Mouse (Mus musculus) brown adipose tissue, adult 24 weeks (tissue): ENCODE results near the gene Copa. TPM values are rescaled to one million over a fixed set of nuclear protein-coding genes. Genes with fewer than 3 reads are reported as not detected.

Experiments used
- H3K27ac ChIP-seq: fragments of 200-500 bp; replicated peaks from 2 replicates; pipeline ENCODE4 v1.5.1; 2012; ENCODE audit warnings: low read depth, mild to moderate bottlenecking, low read length
- H3K4me1 ChIP-seq: fragments of 200-500 bp; 2 replicates; pipeline ENCODE4 v1.6.1; 2012; ENCODE audit warnings: low read length, mixed read lengths; ENCODE audit not compliant: control insufficient read depth, insufficient read depth, insufficient read length
- H3K4me3 ChIP-seq: fragments of 200-500 bp; 2 replicates; pipeline ENCODE4 v1.5.1; 2012; ENCODE audit warnings: low read depth, mild to moderate bottlenecking, low read length, moderate library complexity; ENCODE audit not compliant: insufficient read depth
- polyA plus RNA-seq: library from polyadenylated mRNA; stranded (reverse); fragments of >200 nt; gene quantifications from 2 replicates; pipeline ENCODE4 v1.2.4, GENCODE M21; 2012; ENCODE audit not compliant: missing spikeins, insufficient read depth, insufficient read length

The Copa gene
- polyA plus RNA-seq, 1 experiment: 73.4 TPM

DNA sequence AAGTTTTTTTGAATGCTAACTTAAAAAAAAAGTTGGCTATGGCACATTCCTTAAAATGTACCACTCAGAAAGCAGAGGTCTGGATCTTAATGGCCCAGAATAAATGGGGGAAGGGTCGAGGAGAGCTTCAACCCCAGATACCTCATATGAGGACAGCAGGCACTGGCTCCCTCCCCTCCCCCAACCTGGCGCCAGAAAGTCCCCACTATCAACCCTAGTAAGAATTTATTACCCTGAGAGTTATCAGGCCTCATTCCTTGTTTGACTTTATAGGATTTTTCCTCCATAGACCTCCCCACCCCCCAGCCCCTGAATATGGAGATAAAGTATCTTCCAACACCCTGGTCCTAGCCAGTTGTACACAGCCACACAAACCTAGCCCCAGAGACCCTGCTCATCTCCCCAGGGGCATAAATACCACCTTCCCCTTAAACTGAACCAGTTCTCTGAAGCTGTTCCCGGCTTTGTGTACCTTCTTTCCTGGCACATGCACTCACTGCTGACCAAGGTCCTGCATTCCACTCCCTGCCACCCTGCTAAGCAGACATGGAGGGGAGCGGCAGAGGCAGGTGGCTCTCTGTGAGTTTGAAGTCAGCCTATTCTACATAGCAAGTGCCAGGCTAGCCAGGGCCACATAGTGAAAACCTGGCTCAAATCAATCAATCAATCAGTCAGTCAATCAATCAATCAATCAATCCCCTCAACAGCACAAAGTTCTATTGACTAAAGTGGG lies 18.9 kb upstream of the Copa start:
- no peak overlapping the region for H3K4me3 ChIP-seq
- no peaks in the 10 kb centered on the region for H3K4me1 ChIP-seq
- no peak overlapping the region for H3K27ac ChIP-seq

DNA sequence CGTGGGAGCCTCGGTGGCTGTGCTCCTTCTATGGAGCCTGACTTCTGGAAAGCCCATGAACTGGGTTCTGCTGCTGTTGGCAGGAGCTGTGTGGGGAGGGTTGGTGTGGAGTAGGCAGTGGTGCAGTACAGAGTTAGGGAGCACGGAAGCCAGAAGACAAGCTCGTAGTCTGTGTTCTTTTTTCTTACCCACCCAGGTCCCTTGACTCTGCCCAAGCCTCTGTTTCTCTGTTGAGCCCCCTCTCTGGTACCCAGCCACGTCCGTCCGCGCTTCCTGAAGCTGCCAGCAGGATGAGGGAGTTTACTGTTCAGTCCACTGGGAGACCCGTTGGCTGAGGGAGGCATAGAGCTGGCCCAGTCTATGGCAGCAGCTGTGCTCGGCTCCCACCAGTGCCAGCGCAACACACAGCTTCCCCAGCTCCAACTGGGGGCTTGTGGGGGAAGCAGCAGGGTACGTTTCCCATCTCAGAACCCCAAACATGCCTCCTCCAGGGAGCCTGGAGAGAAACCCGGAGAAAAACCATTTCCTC lies 17.7 kb upstream of the Copa start:
- Histone ChIP-seq H3K4me1 (no peaks in the 10 kb centered on the region), H3K4me3 (no peak overlapping the region), H3K27ac (no peak overlapping the region)

DNA sequence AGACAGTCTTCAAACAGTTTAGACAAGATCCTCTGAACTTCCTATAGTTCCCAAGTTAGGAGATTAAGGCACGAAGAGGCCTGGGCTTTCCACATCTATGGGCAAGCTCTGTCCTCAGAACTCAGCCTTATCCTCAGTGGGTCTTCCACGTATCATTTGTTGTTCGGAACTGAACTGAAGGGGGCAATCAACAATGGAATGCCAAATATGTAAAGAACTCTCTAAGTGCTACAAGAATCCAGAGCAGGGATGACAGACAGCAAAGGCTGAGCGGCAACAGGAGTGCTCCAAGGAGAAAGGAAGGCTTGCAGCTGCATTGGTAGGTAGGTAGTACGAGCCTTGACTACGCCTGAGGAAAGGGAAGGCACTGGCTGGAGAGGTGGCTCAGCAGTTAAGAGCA lies 12.1 kb upstream of the Copa start:
- no peaks in the 10 kb centered on the region for H3K4me1 ChIP-seq
- H3K4me3 ChIP-seq: no peak overlapping the region
- no peak overlapping the region for H3K27ac ChIP-seq

DNA sequence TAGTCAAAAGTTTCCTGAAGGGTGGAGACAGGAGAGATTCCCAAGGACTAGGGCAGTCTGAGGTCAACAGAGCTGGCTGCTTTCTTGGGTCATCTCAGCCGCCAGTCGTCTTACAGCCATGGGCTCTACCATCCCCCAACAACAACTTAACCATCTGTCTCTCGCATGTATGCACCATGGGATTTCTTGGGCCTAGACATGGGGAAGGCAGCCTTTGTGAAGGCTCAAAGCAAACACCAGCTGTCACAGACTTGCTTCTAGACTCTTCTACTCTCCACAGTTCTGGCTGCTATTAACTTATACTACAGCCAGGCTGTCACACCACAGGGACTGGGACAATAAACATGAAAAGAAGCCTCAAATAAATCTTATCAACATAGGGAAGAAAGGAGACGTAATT lies 10.8 kb upstream of the Copa start:
- H3K4me3 ChIP-seq: no peak overlapping the region
- H3K27ac ChIP-seq: no peak overlapping the region
- no peaks in the 10 kb centered on the region for H3K4me1 ChIP-seq

DNA sequence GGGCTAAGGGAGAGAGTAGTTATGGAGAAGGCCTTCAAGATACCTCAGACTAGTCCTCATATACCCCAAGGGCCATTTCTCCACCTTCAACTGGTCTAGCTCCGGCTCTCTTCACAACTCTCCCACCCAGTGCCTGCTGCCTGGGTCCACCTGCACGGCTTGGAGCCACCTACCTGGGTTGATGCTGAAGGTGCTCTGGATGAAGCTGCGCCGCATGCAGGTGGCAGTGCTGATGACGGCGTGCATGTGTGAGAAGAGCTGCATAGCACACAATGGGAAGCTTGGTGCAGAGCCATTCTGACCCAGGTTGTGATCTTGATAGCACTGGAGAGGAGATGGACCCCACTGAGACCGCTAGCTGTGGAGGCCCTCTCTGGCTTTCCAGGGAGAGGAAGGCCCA lies 9.7 kb upstream of the Copa start:
- Histone ChIP-seq H3K4me3 (no peak overlapping the region), H3K27ac (no peak overlapping the region), H3K4me1 (no peaks in the 10 kb centered on the region)

DNA sequence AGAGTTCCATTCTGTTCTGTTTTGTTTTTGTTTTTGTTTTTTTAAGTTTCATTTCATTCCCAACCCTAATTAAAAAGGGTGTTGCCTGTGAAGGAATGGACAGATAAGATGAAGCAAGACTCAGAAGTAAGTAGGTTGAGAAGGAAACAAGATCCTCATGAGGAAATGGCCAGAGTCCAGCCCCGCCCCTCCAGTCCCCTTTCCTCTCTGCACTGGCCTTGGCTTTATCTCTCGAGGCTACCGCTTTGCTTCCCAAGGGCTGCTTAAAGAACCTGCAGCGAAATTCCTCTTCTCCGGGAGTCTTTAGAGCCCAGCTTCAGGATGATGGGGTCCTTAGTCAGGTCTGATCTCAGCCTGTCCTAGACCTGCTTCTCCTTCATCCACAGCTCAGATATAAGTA lies 4.3 kb upstream of the Copa start:
- no peak overlapping the region for H3K27ac ChIP-seq
- no peak overlapping the region for H3K4me3 ChIP-seq
- 0 out of 2 replicates have a peak, but pooled peaks cover 2% of the 10 kb centered on the region for H3K4me1 ChIP-seq

DNA sequence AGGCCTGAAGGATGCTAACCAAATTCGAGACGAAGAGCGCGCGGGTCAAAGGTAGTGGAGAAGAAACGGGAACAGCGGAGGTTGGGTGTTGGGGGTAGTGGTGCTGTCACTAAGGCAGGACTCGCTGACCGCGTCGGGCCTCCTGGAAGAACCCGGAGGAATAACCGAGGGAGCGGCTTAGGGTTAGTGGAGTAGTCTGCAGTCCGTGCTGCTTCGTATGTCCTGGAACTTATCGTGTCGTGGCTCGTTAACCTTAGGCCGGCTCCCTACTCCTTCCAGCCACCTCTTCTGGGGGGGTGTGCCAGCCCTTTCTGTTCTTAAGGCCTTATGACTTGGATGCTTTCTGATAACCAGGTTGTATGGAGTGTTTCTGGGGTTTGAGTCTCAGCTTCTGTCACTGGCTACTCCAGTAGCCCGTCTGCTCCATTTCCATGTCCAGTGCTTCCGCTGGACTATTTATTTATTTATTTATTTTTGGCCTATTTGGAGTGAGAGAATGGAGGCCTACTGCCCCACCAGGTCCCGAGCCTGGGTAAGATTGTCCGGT lies 643 bp downstream of the Copa start:
- H3K27ac ChIP-seq: peak overlapping the region; percentile 67
- peaks cover 5% of the 10 kb centered on the region; the same call in 1 of the 2 replicates for H3K4me1 ChIP-seq
- peak overlapping the region; percentile 88 for H3K4me3 ChIP-seq

DNA sequence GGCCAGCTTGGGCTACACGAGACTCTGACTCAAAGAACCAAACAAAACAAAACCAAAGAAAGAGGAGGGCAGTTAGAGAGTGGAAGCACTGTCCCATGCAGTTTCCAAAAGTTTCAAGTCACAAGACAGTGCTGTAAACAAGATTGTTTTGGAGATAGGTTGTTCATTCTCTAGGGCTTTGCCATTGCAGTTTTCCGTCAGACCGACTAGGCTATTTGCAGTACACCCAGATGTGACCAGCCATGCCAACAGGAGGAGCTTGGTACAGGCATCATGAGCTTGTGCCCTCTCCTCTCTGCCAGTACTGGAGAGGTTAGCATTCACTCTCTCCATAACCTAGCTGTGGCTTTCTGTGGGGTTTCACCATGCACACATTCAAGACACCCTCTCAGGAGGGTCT lies 11.2 kb downstream of the Copa start:
- Histone ChIP-seq H3K4me1 (no peaks in the 10 kb centered on the region), H3K4me3 (no peak overlapping the region), H3K27ac (no peak overlapping the region)

DNA sequence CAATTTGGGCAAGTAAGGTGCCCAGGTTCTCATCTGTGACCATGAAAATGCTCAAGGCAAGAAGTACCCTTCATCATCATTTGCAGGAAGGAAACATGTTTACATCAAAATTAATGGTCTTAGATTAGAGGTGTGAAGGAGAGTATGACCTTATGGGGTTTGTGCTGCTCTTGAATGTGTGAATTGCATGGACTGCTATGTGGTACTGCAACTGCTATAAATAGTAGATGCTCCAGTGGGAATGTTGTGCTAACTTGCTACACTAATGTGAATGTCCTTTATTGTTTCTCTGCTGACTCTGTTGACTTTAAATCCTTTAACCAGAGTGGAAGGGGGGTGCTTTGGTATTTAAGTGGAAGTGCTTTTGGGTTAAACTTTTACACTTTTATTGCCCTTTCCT lies 12.0 kb downstream of the Copa start:
- no peaks in the 10 kb centered on the region for H3K4me1 ChIP-seq
- no peak overlapping the region for H3K27ac ChIP-seq
- no peak overlapping the region for H3K4me3 ChIP-seq

DNA sequence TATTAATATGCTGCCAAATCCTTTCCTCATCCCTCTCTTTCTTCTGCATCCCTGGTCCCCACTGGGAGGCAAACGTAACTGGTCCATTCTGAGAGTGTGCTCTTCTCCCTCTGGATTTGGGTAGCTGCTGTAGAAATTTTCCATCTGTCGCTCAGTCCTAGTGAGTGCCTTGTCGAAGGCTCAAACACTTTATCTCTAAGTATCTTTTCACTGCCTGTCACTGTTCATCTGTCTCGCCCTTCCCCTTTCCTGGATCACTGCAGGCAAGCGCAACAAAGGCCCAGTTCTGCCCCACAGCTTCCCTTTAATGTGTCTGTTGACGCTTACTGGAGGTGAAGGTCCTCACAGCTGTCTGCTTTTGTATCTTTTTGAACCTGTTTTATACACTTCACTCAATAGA lies 12.9 kb downstream of the Copa start:
- no peak overlapping the region for H3K27ac ChIP-seq
- no peak overlapping the region for H3K4me3 ChIP-seq
- H3K4me1 ChIP-seq: no peaks in the 10 kb centered on the region

DNA sequence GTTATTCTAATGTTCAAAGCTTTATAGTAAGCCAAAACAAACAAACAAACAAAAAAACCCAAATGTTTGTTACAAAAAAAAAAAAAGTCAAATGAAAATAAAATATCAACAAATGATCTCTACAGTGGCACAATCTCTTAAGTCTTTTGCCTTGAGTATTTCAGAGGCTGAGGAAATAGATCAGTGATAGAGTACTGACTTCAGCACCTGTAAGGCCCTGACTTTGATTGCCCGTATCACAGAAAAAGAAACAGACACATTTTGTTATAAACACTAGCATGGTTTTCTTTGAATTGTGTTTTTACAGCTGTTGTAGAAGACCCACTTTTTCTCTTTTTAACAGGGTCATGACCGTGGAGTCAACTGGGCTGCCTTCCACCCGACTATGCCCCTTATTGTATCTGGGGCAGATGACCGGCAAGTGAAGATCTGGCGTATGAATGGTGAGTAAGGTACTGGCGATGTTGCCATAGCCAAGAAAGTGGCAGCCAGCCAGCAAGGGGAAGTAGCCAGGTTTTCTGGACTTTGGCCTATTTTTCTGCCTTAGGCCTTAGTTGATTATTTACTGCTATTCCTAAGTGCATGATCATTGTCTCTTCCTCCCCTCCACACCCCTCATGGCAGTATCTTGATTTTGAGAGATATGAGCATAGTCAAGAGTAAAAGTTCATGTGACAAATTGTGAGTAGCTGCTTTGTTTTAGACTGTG lies 17.1 kb downstream of the Copa start:
- Histone ChIP-seq H3K4me1 (no peaks in the 10 kb centered on the region), H3K4me3 (no peak overlapping the region), H3K27ac (no peak overlapping the region)

DNA sequence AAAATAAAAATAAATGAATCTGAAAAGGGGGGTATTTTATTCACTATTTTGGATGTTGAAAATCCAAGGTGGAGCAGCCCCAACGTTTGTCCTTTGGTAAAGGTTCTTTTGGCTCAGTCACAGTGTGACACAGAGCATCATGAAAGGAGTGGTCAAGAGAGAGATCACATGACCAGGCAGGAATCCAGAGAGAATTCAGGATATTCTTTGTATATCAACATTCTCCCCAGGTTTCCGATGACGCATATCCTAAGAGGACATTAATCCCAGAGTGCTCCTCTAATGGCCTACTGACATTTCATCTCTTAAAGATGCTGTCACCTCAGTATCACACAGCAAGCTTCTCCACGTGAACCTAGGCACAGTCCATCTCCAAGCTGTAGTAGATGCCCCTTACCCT lies 21.3 kb downstream of the Copa start:
- no peak overlapping the region for H3K4me3 ChIP-seq
- H3K27ac ChIP-seq: no peak overlapping the region
- H3K4me1 ChIP-seq: no peaks in the 10 kb centered on the region

DNA sequence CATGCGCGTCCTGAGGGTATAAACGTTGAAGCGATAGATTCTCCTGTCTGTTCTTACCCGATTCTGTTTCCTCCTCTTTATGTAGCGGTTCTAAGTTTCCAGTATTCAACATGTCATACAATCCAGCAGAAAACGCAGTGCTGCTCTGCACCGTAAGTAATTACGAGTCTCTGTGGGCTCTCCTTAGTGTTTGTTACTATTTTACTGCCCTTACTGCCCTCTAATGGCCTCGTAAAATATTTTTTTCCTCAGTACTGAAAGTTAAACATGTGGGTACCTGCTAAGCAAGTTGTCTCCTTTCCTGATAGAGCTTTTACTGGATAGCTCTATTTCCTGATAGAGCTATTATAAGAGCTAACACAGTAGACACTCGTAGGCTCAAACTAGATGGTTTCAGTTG lies 22.8 kb downstream of the Copa start:
- H3K4me3 ChIP-seq: no peak overlapping the region
- H3K4me1 ChIP-seq: no peaks in the 10 kb centered on the region
- no peak overlapping the region for H3K27ac ChIP-seq

DNA sequence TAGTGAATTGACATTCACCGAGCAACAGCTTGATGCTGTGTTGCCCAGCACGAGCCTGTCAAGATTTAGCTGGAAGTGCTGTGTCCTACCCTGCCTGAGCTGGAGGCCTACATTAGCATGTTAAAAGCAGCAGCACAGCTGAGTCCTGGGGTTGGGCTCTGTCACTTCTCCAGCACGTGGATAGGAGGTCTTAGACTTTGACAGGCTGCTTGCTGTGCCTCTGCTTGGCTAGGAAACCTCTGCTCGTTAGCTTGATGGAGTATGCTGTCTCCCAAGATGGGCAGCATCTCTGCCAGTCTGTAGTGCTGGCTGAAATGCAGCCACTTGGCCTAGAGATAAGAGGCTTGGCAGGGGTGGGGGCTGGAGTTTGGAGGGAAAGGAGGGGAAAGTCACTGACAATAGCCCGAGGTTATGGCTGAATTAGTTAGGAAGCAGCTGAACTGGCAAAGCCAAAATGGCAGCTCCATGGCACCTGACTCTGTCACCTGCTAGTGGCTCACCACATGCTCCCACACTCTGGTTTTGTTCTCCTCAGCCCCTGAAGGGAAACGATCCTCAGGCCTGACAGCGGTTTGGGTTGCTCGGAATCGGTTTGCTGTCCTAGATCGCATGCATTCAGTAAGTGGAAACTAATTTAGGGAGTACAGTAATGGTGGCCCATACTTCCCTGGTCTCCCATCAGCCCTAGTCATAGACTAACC lies 25.6 kb downstream of the Copa start:
- no peak overlapping the region for H3K27ac ChIP-seq
- no peak overlapping the region for H3K4me3 ChIP-seq
- H3K4me1 ChIP-seq: no peaks in the 10 kb centered on the region

DNA sequence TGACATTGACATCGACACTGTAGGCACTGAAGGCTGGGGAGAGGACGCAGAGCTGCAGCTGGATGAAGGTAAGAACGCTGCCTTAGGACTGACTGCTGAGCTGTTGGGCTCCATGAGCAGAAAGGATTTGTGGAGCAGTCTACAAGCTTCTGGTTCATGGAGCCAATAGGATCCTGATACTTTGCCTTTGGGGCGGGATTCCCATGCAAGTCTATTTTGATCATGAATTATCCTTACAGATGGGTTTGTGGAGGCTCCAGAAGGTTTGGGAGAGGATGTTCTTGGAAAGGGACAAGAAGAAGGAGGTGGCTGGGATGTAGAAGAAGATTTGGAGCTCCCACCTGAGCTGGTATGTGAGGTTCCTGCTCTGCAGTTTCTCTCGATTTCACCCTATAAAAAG lies 34.6 kb downstream of the Copa start:
- H3K4me3 ChIP-seq: no peak overlapping the region
- H3K27ac ChIP-seq: no peak overlapping the region
- H3K4me1 ChIP-seq: no peaks in the 10 kb centered on the region
